Mouse (Mus musculus): ENCODE measurements around the gene Ercc6l2.

Gene Ercc6l2

GRCm38 (mm10) chr13:63936369-63936768, 121.3 kb downstream of the Ercc6l2 start:
- DNase-seq: no peak

- no peak for DNase-seq
Observed at GRCm38 (mm10) chr13:63940257-63940656, 125.2 kb downstream of the Ercc6l2 start.

GRCm38 (mm10) chr13:63941170-63941569, 126.1 kb downstream of the Ercc6l2 start:
- no peak for DNase-seq

- no peak for DNase-seq
Observed at GRCm38 (mm10) chr13:63943605-63944004, 128.6 kb downstream of the Ercc6l2 start.

- DNase-seq: no peak
Observed at GRCm38 (mm10) chr13:63944344-63945021, 129.4 kb downstream of the Ercc6l2 start.
